Mouse (Mus musculus) right cerebral cortex, postnatal 25 days (tissue): ENCODE results near the gene Tpbpb.
"Not testable (repeated sequence)": the region's sequence is repeated elsewhere in the genome, so short reads cannot be mapped to it uniquely, and the experiment has no call there.

Experiments
- DNase-seq: peaks from one replicate; pipeline ENCODE4 v3.0.0; 2022

Tpbpb gene

GRCm38 (mm10) chr13:60904780-60905179, at the start of gene Tpbpb:
Tpbpb (minus strand) TSS chr13:60904880.
- DNase-seq = not testable (repeated sequence)

- DNase-seq = not testable (repeated sequence)
Measured at GRCm38 (mm10) chr13:60941884-60942283, 37.2 kb upstream of the Tpbpb start, which contains the start of gene Tpbpa. Tpbpa (minus strand) TSS chr13:60941984.

- no peak for DNase-seq
Measured at GRCm38 (mm10) chr13:60936500-60936901, 31.8 kb upstream of the Tpbpb start, which contains the start of the genes Gm49391 and Ctla2a. Gm49391 (minus strand) TSS chr13:60936571. Ctla2a (minus strand) TSS chr13:60936625.

GRCm38 (mm10) chr13:60935490-60935889, 30.8 kb upstream of the Tpbpb start, which contains the start of gene Gm49393:
Gm49393 (minus strand) TSS chr13:60935590.
- not testable (repeated sequence) for DNase-seq

- DNase-seq = no peak
Measured at GRCm38 (mm10) chr13:60897328-60897727, 7.4 kb downstream of the Tpbpb start, which contains the start of gene Ctla2b. Ctla2b (minus strand) TSS chr13:60897447.

GRCm38 (mm10) chr13:60896794-60897193, 7.9 kb downstream of the Tpbpb start, which contains the start of gene Gm49392:
Gm49392 (minus strand) TSS chr13:60896894.
- DNase-seq = not testable (repeated sequence)

GRCm38 (mm10) chr13:60895406-60896160, 9.1 kb downstream of the Tpbpb start:
- no peak for DNase-seq

- DNase-seq = no peak
Measured at GRCm38 (mm10) chr13:60892301-60892700, 12.4 kb downstream of the Tpbpb start.

GRCm38 (mm10) chr13:60864281-60864680, 40.4 kb downstream of the Tpbpb start, which contains the start of gene 4930486L24Rik:
4930486L24Rik (minus strand) TSS chr13:60864475.
- no peak for DNase-seq
